Mouse (Mus musculus) subcutaneous adipose tissue, adult 2 months (tissue): Measurements from ENCODE around the gene Hfe2. TPM values are rescaled to one million over a fixed set of nuclear protein-coding genes. Genes with fewer than 3 reads are reported as not detected.

ENCODE experiments used
- polyA plus RNA-seq: library from polyadenylated mRNA; depleted of rRNA; stranded (reverse); fragments of >200 nt; gene quantifications from 2 replicates; pipeline ENCODE4 v1.2.3, GENCODE M21; 2012; ENCODE audit warnings: low replicate concordance; rRNA removed

Gene Hfe2
- 1.1 and 2.2 TPM in 2 replicates for polyA plus RNA-seq

GRCm38 (mm10) chr3:96524914-96525313 is at the start of gene Hfe2:
Gene Hfe2, plus strand, starts transcription at chr3:96525172.

GRCm38 (mm10) chr3:96557694-96558093 is 32.7 kb downstream of the Hfe2 start, which contains the start of gene Txnip:
Gene Txnip, plus strand, starts transcription at chr3:96557957.

GRCm38 (mm10) chr3:96576690-96577541 is 51.9 kb downstream of the Hfe2 start, which contains the start of gene Gm16253:
Gene Gm16253, plus strand, starts transcription at chr3:96576984.

Other genes starting within 250 kb of the Hfe2 start
- gene Fcgr1, start 231.2 kb upstream of the Hfe2 start, polyA plus RNA-seq, result 3.7 and 10.2 TPM in 2 replicates
- not detected in 2 replicates for gene BC107364, start 72.9 kb upstream of the Hfe2 start, polyA plus RNA-seq
- gene Txnip, start 32.8 kb downstream of the Hfe2 start, polyA plus RNA-seq, result 658 and 2,424 TPM in 2 replicates
- not detected in 2 replicates for gene Gm16253, start 51.8 kb downstream of the Hfe2 start, polyA plus RNA-seq
- 19.1 and 23.0 TPM in 2 replicates for gene Polr3gl, start 69.0 kb downstream of the Hfe2 start, polyA plus RNA-seq
- gene Ankrd34a, start 71.5 kb downstream of the Hfe2 start, polyA plus RNA-seq, result 0.47 and 3.2 TPM in 2 replicates
- gene Lix1l, start 76.0 kb downstream of the Hfe2 start, polyA plus RNA-seq, result 32.1 and 54.9 TPM in 2 replicates
- gene Rbm8a, start 104.8 kb downstream of the Hfe2 start, polyA plus RNA-seq, result 6.5 and 11.3 TPM in 2 replicates
- 65.1 and 70.1 TPM in 2 replicates for gene Pex11b, start 110.2 kb downstream of the Hfe2 start, polyA plus RNA-seq
- 0.20 and 0.36 TPM in 2 replicates for gene Gm42957, start 110.3 kb downstream of the Hfe2 start, polyA plus RNA-seq
- gene Itga10, start 120.4 kb downstream of the Hfe2 start, polyA plus RNA-seq, result 3.0 and 6.4 TPM in 2 replicates
- gene Ankrd35, start 145.0 kb downstream of the Hfe2 start, polyA plus RNA-seq, result 2.7 and 7.8 TPM in 2 replicates
- 39.3 and 72.2 TPM in 2 replicates for gene Pias3, start 171.2 kb downstream of the Hfe2 start, polyA plus RNA-seq
- 2.6 and 4.0 TPM in 2 replicates for gene Nudt17, start 183.4 kb downstream of the Hfe2 start, polyA plus RNA-seq
- 30.5 and 35.1 TPM in 2 replicates for gene Polr3c, start 202.5 kb downstream of the Hfe2 start, polyA plus RNA-seq
- 15.7 and 20.7 TPM in 2 replicates for gene Rnf115, start 202.5 kb downstream of the Hfe2 start, polyA plus RNA-seq